Mouse (Mus musculus) adrenal gland (tissue): Measurements from ENCODE around the gene Cfap74.
"Not testable (repeated sequence)": the region's sequence is repeated elsewhere in the genome, so short reads cannot be mapped to it uniquely, and the experiment has no call there.

ENCODE experiments used
- intact Hi-C: fragments of 180-260 bp; cut with DNase I; formaldehyde crosslinking; loops from one replicate; pipeline ENCODE4 v1.15.1; 2025

Cfap74 gene

DNA sequence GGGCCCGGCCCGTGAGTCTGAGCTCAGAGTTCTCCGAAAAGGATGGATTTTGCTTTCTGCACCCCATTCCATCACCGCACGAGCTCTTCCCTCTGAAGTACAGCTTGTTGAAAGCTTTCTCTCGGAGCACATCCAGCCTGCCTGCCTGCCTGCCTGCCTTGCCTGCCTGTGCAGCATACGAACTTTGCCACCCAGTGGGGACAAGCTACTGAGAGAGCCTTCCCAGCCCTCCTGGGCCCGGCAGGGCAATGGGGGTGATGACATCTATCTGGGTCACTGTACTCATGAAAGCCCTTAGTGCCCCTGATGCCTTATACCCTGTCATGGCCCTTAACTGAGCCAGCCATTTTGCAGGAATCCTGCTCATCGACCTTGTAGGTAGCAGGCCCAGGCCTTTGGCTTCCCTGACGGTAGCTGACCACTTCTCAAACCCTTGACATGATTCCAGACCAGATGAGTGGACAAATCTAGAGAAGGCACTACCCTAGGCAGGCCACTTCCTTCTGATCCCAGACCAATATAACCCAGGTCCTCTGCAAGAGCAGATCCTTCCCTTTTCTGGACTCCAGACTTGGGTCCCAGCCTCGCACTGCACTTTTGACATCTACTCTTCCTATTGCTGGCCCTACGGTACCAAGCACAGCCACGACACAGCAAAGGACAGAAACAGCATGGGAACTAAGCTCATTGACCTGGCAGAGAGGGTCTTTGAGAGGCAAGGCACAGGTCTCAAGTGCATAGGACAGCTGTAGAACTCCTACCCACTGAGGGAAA is 58.4 kb downstream of the Cfap74 start:
- intact Hi-C loops, result no loop called here

DNA sequence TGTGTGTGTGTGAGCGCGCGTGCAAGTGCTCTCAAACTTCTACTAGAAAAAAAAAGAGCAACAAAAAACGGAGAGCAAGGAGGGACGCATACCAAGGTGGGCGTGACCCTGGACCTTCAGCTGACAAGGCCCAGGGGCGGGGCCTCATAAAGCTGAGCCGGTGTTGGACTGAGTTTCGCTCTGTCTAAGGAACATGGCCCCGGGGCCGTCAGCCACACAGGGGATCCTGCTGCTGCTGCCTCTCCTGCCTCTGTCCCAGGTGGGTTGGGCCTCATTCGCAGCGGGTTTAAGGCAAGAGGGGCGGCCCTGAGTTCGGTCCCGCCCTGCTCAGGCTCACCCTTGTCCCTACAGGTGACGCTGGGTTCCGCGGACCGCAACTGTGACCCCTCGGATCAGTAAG is 60.0 kb downstream of the Cfap74 start, which contains the start of gene Tmem52:
Tmem52 (plus strand) TSS at position 163 of the 400 bp plus-strand sequence.
- intact Hi-C loops, result no loop called here

DNA sequence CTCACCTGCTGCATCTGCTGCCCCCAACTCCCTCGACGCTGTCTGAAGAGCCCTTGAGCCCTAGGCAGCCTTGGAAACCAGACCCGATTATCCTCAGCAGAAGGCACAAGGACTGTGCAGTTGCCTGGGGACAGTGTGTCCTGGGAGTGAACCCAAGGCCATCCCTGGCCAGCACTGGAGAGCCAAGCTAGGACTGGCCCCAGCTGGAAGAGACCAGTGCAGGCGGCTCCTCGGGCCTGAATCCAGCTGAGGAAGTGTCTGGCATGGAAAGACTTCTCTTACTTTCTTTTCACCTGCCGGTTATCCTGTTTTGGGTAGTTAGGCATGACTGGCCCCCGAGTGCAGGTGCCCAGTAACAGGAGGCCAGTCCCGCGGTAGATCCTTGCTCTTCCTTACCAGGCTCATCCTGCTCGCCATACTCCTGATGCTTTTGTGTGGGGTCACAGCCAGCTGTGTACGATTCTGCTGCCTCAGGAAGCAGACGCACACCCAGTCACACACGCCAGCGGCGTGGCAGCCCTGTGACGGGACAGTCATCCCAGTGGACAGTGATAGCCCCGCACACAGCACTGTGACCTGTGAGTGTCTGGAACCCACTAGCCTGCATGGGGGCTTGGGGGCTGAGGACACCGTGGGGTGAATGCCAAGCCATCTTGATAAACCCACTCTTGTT is 60.7 kb downstream of the Cfap74 start:
- intact Hi-C loops, result no loop called here

DNA sequence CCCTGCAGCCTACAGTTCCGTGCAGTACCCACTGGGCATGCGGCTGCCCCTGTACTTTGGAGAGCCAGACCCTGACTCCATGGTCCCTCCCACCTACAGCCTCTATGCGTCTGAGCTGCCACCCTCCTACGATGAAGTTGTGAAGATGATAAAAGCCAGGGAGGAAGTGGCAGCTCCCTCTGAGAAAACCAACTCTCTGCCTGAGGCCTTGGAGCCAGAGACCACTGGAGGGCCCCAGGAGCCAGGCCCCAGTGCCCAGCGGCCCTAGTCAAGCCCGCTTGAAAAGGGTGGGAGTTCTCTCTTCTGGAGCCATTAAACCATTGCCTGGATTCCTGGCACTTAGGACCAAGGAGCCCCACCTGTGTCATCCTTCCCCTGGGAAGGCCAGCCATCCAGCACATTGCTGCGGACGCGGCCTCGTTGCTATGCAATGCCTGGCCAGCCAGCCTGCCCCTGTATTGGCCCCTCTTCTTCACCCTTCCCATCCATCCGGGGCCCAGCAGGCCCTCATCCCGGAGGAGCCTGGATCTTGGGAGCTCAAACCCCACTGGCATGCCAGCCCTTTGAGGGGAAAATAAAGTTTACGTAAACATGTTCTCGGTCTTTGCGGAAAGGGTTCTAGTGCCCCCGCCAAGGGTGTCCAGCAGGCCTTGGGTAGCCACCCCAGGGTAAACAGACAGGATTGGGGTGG is 61.4 kb downstream of the Cfap74 start:
- intact Hi-C loops, result no loop called here

DNA sequence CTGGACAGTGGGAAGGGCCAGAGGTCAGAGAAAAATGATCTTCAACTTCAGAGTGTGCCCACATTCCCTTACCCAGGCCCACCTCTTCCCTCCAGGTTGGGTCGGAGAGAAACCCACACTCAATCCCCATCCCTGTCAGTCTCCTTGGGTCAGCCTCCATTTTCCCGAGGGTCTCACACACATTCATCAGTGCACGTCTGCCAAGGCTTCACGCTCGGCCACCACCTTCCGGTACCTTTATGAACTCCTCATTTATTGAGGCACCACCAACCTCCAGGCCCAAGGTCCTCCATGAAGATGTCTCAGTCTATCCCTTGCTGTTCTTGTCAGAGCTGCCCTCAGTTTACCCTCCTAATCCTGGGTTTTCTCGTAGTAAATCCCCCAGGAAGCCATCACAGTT is 62.0 kb downstream of the Cfap74 start:
- intact Hi-C loops, result no loop called here

DNA sequence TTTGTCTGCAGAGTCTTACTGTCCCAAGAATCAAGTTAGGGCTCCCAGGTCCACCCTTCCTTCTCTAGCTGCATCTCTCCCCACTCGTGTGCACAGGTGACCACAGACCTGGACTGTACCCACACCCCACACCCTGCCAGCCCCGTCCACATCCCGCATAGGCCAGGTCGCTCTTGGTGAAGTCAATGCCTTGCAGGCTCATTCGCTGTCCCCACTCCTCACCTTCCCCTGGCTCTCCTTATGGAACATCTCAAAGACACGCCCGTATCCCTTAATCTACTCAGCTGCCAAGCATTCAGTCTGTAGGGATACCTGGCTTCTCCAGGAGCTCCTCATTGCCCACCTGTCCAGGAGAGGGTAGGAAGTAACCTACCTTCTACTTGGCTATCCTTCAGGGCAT is 62.4 kb downstream of the Cfap74 start:
- intact Hi-C loops, result no loop called here

DNA sequence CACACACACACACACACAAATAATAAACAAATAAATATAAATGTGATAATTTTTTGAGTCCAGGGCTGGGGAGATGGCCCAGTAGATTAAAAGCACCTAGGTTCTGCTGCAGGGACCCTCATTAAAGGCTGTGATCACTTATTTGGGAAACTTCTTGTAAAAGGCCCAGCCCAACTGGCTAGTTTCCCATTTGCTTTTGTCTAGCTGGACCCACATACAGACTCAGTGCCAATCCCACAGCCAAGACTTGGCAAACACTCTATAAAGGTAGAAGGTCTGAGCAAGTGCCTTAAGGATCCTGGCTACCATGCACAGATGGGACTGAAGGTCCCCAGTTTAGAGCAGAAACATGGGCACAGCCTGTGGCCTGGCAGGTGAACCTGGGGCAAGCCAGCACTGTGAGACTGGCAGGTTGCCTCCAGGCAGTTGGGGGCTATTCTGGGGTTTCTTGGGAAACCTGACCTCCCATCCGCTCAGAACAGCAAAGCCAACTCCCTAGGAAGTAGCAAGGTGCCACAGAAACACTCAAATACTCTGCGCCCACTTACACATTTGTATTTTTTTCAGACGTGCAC is 63.8 kb downstream of the Cfap74 start:
- intact Hi-C loops, result no loop called here

DNA sequence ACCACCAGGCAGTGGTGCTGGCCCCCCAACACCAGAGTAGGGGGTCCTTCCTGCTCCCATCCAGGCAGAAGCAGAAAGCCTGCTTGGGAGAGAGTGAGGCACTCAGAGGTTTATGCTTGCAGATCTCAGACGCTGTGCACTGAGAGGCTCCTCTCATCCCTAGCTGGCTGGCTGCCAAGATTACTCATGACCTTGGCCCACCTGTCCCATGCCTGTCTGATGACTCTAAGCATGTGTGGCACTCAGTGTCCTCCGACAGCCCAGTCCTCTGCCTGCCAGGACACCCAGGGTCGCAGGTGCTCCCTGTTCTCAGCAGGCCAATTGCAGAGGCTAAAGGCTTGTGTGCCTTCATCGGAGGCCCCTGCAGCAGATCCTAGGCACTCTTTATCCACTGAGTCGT is 64.3 kb downstream of the Cfap74 start:
- intact Hi-C loops, result no loop called here

DNA sequence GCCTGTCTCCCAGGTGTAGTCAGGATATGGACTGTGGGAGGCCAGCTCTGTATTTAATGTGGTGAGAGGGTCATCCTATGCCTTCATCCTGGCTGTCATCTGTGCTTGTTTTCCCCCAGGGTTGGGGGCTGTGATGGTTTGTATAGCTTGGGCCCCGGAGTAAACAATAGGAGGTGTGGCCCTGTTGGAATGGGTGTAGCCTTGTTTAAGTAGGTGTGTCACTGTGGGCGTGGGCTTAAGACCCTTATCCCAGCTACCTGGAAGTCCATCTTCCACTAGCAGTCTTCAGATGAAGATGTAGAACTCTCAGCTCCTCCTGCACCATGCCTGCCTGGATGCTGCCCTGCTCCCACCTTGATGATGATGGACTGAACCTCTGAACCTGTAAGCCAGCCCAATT is 64.8 kb downstream of the Cfap74 start:
- intact Hi-C loops, result not testable (repeated sequence)

DNA sequence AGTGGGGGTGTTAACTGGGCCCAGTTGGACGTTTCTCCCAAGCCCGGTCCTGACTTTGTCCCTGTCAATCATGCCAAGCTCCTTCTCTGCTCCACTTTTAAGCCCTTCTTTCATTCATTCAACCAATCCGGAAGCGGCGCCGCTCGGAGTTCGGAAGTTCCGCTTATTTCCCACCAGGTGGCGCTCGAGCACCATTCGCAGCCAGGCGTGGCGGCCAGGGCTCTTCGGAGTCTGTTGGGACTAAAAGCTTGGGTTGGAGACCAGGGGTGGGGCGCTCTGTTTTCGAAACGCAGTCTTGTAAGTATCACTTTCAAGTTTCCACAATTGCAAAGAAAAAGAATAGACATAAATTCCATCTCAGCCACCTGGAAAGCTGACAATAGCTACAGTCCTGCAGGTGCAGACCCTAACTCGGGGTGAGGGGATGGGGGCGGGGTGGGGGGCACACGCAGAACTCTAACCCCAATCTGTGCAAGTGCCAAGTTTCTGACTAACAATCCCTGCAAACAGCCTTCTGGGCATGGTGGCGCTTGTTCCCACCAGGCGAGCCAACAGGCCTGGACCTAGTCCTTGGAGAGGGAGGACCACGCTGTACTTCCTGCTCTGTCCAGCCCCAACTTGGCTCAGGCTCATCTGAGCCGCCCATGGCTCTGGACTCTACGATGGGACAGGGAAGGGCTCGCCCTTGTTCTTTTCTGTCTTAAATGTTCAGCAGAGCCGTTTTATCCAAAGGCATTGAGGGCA is 72.6 kb downstream of the Cfap74 start:
- intact Hi-C loops, result loop anchor here (2.0 to 10.0 kb wide), 2 partner anchors 87 to 213 kb away; partner anchors contain the start of gene Fndc10

DNA sequence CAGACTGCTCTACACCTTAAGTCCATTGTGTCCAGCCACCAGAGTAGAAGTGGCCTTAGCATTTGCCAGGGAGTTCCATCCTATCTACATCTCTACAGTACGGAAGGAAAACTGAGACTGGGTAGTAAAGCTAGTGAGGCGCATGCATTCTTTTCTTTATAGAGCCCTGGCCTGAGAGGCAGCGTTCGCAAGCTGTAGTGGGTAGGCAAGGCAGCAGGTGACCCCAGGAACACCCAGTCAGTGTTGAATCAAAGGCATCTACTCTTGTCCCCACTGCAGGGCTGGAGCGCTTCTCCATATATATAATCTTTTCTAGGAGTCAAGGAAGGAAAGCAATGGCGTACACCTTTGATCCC is 73.1 kb downstream of the Cfap74 start:
- intact Hi-C loops, result loop anchor here (10.0 kb wide), 1 partner anchor 213 kb away; the partner anchor contains the start of gene Fndc10

DNA sequence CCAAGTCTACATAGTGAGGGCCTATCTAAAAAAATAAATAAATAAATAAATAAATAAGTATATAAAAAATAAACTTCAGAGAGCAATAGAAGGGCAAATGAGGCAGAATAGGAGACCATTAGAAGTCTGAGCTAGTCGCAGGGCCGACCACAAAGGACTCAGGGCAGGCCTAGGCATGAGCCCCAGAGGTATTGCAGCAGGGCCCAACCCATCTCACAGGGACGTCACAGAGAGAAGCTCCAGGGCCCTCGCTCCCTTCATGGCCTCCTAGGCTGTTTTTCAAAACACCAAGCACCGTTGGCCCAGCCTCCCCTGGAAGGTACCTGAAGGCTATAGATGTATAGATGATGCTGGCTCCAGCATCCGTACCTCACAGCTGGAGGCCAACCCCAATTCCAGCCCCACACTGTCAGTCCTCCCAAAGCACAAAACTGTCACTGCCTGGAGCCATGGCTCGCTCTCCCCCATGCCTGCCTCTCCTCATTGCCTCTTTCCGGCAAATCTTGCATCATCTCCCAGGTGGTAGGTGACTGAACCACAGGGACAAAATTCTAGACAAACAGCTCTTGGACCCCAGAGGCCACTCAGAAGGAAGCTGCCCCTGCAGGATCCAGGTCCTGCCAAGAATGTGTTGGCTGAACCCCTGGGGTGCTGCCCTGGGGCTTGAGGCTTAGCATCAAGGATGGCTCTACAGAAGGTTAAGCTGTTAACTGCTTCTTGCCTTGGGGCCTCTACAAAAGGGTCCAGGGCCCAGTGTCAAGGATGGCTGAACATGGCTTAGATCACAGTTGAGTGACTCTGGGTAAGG is 73.9 kb downstream of the Cfap74 start:
- intact Hi-C loops, result loop anchor here (10.0 kb wide), 1 partner anchor 212 kb away; the partner anchor contains the start of gene Fndc10

DNA sequence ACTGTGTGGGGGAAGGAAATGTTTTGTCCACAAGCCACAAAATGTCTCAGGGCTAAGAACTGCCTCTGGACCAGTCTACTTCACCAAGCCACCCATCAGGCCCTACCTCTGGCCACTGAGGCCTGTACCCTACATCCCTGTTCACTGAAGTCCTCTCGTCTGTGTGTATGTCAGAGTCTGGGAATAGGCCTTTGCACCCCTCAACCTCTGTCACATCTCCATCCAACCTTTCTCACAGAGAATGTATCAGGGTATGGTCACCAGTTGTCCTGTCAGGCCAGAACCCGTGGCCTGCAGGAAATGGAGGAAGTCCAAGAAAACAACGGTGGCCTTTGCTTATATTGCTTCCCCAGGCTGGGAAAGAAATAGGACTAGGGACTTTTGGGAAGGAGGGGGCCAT is 76.5 kb downstream of the Cfap74 start:
- intact Hi-C loops, result loop anchor here (10.0 kb wide), 1 partner anchor 209 kb away; the partner anchor contains the start of gene Fndc10

DNA sequence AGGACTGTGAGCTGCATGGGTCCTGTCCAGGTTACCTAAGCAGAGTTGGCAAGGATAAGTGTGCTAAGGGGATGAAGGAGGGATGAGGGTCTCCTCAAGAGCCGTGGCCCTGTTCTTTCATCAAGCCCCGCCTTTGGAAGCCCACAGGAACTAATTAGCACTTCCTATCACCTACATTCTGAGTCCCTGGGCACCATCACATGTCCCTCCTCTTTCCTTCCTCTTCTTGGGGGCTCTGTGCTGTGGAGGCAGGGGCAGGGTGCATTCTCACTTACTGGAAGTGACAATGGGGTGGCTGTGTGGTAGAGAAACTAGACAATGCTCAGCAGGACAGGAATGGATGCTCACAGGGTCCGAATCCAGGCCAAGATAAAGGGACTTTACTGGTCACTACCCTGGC is 78.8 kb downstream of the Cfap74 start:
- intact Hi-C loops, result loop anchor here (10.0 kb wide), 1 partner anchor 207 kb away; the partner anchor contains the start of gene Fndc10

DNA sequence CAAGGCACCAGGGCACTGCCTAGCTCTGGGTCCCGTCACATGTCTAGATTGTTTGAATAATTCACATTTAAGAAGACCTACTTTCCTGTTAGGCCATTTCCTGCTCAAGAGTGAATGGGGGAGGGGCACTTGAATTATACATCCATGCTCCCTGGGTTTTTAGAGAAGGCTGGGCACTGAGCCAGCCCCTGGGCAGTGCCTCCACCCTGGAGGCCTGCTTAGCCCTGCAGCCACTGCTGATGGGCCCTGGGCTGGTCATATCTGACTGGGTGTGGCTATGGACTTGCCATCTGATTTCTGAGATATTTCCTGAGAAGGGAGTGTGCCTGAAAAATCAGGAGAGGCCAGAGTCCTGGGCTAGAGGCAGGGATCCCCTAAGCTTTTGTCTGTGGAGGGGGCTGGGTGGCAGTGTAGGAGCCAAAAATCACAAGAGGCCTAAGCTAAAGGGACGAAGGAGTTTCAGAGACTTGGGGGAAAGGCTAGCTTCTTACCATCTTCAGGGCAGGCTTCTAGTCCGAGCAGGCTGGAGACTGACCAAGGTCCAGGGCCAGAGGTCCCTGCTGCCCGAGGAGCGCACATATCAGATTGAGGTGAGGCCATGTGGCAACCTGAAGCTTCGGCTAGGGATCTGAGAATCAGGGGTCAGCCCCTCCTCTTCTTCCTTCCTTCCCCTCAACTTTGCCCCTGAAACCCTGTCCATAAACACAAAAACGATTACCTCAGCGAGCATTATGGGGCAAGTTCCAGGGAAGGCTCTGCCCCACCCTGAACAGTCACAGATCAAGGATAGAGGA is 79.4 kb downstream of the Cfap74 start:
- intact Hi-C loops, result loop anchor here (10.0 kb wide), 1 partner anchor 206 kb away; the partner anchor contains the start of gene Fndc10

DNA sequence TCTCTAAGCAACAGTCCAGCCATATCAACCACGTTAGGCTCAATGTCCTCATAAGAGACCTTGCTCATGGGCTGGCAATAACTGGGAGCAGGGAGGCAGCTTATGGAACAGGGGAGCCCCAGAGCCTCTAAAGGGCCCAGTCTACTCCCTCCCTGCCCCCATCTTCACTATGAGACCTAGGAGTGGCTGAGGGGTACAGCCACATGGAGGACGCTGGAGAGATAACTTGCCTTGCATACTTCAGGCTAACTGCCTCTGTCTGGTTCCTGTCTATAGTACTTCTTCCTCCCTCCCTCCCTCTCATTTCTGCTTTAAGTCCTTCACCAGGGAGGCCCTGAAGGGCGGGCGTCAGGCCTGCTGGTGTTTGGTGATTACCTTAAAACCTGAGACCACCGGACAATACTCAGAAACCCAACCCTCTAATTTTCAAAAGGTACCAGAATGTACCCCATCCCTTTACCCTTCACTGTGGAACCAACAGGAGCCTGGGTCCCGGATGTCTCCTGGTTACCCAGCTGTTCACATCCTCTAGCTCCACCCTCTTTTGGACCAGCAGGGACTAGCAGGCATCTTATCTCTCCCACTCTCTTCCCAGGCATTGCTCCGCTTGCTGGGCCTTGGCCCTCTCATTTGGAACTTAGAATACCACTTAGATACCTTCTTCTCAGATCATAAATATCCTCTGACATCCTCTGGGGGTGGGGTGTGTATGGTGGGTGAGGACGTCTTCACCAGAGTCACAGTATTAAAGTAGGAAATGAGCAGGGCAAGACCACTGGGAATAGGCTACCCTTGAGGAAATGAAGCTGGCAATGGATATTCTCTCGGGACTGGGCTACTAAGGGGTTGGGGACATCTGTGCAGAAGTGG is 80.3 kb downstream of the Cfap74 start:
- intact Hi-C loops, result loop anchor here (10.0 kb wide), 1 partner anchor 205 kb away; the partner anchor contains the start of gene Fndc10

DNA sequence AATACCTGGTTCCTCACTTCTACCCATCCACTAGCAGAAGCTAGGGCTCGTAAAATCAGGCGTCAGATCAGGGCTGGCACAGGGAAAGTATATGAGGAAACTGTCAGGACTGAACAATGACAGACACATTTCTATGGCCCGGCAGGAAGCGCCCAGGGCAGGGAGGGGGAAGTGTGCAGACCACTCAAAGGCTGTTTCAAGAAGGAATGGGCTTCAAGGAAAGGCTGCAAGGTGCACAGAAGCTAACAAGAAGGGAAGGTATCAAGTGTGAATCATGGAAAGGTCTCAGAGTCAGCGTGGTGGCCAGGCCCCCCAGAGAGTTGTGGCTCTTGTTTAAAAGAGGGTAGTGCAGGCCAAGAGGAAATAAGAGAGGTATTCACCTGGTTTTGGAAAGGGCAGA is 81.5 kb downstream of the Cfap74 start:
- intact Hi-C loops, result no loop called here

DNA sequence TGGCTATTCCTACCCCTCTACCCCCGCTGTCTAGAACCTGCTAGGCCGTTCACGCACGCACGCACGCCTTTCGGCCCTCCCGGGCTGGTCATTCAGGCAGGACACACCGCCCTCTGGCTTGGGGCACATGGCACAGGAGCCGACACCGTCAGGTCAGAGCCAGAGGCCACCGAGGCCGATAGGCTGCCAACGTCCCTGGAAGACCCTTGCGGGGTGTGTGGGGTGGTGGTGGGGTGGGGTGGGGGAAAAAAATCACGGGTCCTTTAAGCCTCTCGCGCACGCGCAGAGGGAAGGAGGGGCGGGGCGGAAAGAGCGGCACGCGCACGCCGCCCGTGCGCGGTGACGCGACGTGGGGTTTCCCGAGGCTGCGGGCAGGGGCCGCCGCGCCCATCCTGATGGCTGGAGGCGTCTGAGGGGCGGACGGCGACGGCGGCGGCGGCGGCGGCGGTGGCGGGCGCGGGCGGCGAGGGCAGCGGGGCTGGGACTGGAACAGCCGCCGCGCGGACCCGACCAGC is 82.1 kb downstream of the Cfap74 start, which contains the start of gene Gnb1:
Gnb1 (plus strand) TSS at position 372 of the 515 bp plus-strand sequence.
- intact Hi-C loops, result no loop called here
